Mouse (Mus musculus) left cerebral cortex, adult 11 months (tissue): Measurements from ENCODE around the gene Habp2.
"Not testable (repeated sequence)": the region's sequence is repeated elsewhere in the genome, so short reads cannot be mapped to it uniquely, and the experiment has no call there.

Experiments used
- DNase-seq: peaks from one replicate; pipeline ENCODE4 v3.0.0; 2022; ENCODE audit warnings: low spot score

Habp2 gene

DNA sequence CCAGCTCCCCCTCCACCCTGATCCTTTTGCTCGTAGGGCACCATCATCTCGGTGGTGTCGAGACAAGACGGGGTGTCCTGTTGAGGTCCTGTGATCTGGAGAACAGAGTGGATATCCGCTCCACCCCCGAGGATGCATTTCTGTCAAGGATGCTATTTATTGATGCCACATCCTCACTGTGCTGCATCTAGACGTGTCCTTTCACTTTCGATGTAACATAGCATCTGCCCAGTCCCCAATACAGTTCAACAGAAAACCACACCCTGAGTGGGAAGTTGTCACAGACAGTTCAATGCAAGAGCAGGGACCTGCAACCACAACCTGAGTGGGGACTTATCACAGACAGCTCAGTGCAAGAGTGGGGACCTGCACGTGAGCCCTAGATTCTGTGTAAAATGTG is 9.7 kb downstream of the Habp2 start:
- no peak for DNase-seq

- DNase-seq = no peak
Observed at GRCm38 (mm10) chr19:56297264-56297663, 10.3 kb downstream of the Habp2 start.

DNA sequence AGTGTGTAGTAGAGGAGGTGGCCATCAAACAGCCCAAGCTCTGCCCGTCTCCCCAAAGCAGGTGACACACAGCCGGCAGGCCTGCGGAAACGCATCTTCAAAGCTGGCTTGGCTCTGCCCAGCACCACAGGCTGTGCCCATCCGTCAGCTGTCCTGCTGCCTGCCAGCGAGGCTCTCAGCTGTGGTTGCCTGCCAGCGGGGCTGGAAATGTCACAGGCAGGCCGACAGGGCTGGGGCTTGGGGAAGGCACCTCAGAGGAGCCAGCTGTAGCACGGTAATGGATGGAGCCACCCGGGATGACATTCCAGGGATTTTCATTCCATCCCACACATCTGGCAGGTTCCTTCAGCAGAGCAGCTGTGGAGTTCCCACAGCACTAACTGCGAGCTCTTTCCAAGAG is 13.9 kb downstream of the Habp2 start:
- DNase-seq = no peak

- no peak for DNase-seq
Observed at GRCm38 (mm10) chr19:56316531-56316930, 29.6 kb downstream of the Habp2 start.

- DNase-seq = no peak
Observed at GRCm38 (mm10) chr19:56319219-56319618, 32.3 kb downstream of the Habp2 start.

GRCm38 (mm10) chr19:56319629-56320028 is 32.7 kb downstream of the Habp2 start:
- DNase-seq = no peak

- DNase-seq = no peak
Observed at GRCm38 (mm10) chr19:56320186-56320860, 33.4 kb downstream of the Habp2 start.

- DNase-seq = no peak
Observed at GRCm38 (mm10) chr19:56321303-56321920, 34.5 kb downstream of the Habp2 start.

DNA sequence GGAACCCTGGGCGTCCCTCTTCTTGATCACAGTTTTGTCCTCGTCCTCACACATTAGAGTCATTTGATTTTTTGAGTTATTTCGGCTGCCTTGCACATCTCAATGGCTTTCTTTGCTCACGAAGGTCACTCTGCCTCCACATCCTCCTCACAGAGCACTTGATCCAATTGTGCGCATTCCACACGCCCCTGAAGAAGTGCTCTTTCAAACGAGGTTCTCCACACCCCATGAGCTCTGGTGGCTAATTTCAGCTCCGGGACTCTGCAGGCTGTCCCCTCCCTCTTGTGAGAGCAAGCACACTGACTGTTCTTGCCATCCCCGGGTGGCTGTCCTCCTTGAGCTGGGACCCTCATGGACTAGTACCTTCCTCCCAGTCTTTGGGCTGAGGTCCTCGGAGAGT is 38.7 kb downstream of the Habp2 start:
- DNase-seq = no peak

- no peak for DNase-seq
Observed at GRCm38 (mm10) chr19:56326243-56326855, 39.4 kb downstream of the Habp2 start.

- no peak for DNase-seq
Observed at GRCm38 (mm10) chr19:56336321-56336720, 49.4 kb downstream of the Habp2 start.

- no peak for DNase-seq
Observed at GRCm38 (mm10) chr19:56336826-56337225, 49.9 kb downstream of the Habp2 start.

- DNase-seq = no peak
Observed at GRCm38 (mm10) chr19:56342006-56342405, 55.1 kb downstream of the Habp2 start.

DNA sequence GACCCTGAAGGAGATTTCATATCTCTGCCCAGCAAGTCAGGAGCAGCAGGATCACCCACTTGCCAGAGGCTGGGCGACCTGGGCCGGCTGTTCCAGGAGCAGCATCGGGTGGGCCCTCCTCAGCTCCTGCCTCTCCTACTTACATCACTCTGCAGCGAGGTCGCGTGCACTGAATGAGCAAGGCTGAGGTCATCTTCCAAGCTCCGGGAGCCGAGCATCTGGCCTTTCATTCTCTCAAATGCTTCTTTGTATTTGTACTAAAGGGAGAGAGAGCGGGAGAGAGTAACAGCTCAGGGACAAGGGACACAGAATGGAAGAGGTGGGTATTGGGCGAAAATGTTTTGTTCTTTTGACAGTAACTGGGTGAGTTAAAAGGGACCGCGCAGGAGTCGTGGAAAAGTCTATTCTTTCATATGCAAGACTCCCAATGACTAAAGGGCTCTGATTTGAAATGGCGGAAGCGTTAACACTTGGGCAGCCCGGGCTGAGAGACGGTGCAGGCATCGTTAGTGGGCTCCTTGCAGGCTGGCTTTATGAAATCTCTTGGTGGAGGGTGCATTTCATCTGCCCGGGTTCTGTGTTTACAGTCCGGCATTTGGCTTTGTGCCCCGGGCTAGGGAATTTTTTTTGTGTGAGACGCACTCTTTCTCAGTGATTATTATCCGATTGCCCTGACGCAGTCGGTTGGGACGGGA is 57.1 kb downstream of the Habp2 start:
- DNase-seq = peak; percentile 36

GRCm38 (mm10) chr19:56346016-56346415 is 59.1 kb downstream of the Habp2 start:
- peak; percentile 26 for DNase-seq

GRCm38 (mm10) chr19:56346750-56347149 is 59.8 kb downstream of the Habp2 start:
- DNase-seq = no peak

- no peak for DNase-seq
Observed at GRCm38 (mm10) chr19:56349295-56349694, 62.4 kb downstream of the Habp2 start.

- no peak for DNase-seq
Observed at GRCm38 (mm10) chr19:56353689-56354088, 66.8 kb downstream of the Habp2 start.

DNA sequence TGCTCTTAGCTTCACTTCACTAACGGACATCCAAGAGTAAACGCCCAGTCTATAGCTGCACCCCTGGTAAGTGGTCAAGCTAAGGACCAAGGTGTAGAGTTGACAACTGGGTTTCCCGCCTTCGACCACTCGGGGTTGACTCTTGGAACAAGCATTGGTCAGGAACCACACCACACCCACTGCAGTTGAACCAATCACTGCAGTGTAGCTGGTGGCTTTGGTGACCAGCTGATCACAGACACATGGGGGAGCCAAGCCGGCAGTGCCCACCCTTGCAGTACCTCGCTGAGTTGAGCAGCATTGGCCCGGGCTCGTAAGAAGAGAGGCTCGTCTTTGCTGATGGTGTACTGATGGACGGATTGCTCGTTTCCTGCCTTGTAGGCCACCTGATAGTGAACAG is 68.3 kb downstream of the Habp2 start:
- no peak for DNase-seq

DNA sequence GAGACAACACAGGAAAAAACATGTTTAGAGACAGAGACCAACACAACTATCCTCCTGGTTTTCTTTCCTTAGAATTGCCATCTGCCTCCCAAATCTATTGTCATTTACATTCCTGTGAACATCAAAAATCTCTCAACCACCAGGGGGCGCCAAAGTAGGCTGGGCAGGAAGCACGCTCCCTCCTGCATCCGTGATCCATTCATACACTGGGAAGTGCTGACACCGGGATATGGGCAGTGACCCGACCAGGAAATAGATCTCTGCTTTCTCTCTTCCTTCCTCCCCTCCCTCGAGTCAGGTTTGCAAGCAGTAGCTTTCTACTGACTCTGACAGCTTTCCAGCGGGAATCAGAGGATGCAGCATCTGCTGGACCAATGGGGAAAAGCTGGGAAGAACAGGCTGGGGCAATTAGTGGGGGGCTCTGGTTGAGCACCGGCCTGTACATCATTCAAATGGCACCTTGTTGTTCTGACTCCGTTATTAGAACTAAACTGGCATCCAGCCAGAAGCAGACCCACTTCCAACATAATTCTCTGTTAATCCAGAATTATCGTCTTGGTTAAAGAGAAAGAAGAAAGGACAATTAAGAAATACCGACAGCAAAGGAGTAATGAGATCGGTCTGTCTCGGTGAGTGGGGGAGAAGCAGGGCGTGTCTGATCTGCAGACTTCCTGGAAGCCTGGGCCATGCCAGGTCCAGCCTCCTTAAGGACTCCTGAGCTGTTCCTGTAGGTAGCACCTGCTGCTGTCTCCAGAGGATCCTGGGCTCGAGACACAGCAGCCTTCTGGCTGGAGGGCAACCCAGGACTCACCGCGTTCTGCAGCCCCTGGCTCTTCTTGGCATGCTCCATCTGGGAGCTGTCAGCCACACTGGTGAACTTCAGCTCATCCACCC is 69.8 kb downstream of the Habp2 start:
- peak; percentile 59 for DNase-seq

GRCm38 (mm10) chr19:56357374-56357708 is 70.4 kb downstream of the Habp2 start:
- not testable (repeated sequence) for DNase-seq

- DNase-seq = no peak
Observed at GRCm38 (mm10) chr19:56358890-56359289, 72.0 kb downstream of the Habp2 start.
